Mouse (Mus musculus) CH12.LX (cell line): Measurements from ENCODE around the gene Cep83. TPM values are rescaled to one million over a fixed set of nuclear protein-coding genes. Genes with fewer than 3 reads are reported as not detected.

Experiments
- DNase-seq: peaks from one replicate; pipeline ENCODE4 v3.0.0-alpha.2; 2013; ENCODE audit errors: extremely low read depth
- H3K27ac ChIP-seq: 2 replicates; pipeline ENCODE4 v1.5.1; 2012; ENCODE audit warnings: low read depth, mild to moderate bottlenecking, control low read depth, moderate library complexity; ENCODE audit not compliant: insufficient read depth
- H3K27me3 ChIP-seq: replicated peaks from 2 replicates; pipeline ENCODE3; 2012; ENCODE audit warnings: inconsistent platforms
- H3K36me3 ChIP-seq, 2 experiments: replicated peaks in 1 of 2; 2 replicates each; pipeline versions ENCODE3 to v1.6.1; 2012; ENCODE audit warnings: inconsistent platforms in 1 of 2, low read length in 1 of 2, mild to moderate bottlenecking in 1 of 2, mixed read lengths in 1 of 2, moderate library complexity in 1 of 2; ENCODE audit not compliant: control insufficient read depth in 1 of 2, insufficient read depth in 1 of 2
- H3K4me1 ChIP-seq, 2 experiments: 2 replicates each; pipeline ENCODE4 v1.6.1; 2012; ENCODE audit warnings: inconsistent platforms in 1 of 2, moderate library complexity in 1 of 2; ENCODE audit not compliant: insufficient read depth in 2 of 2, control insufficient read depth in 1 of 2
- H3K4me2 ChIP-seq: 2 replicates; pipeline ENCODE4 v1.6.1; 2012; ENCODE audit warnings: low read depth, mild to moderate bottlenecking, control low read depth; ENCODE audit not compliant: poor library complexity, insufficient read depth, severe bottlenecking
- H3K4me3 ChIP-seq, 3 experiments: fragments of 150-350 bp in 1 of 3; sonication (generic) in 1 of 3; replicated peaks in 1 of 3; 2 replicates each; pipeline versions ENCODE3 to v1.5.1; 2011 to 2012; ENCODE audit warnings: low read depth in 2 of 3, low read length in 2 of 3, mild to moderate bottlenecking in 2 of 3, moderate library complexity in 2 of 3, control low read depth in 1 of 3, improper control_type of control experiment in 1 of 3, inconsistent platforms in 1 of 3, mixed read lengths in 1 of 3; ENCODE audit not compliant: poor library complexity in 1 of 3
- H3K79me2 ChIP-seq: replicated peaks from 2 replicates; pipeline ENCODE4 v1.6.1; 2012; ENCODE audit warnings: mild to moderate bottlenecking, moderate library complexity; ENCODE audit not compliant: control insufficient read depth, poor library complexity, insufficient read depth, severe bottlenecking; ENCODE audit errors: extremely low read depth
- H3K9ac ChIP-seq: 2 replicates; pipeline ENCODE4 v1.6.1; 2012; ENCODE audit warnings: low read depth, mild to moderate bottlenecking, control low read depth, moderate library complexity; ENCODE audit not compliant: insufficient read depth
- H3K9me3 ChIP-seq: replicated peaks from 2 replicates; pipeline ENCODE3; 2012; ENCODE audit warnings: low read length, inconsistent platforms, mixed read lengths
- BHLHE40 ChIP-seq: IDR thresholded peaks from 2 replicates; pipeline ENCODE4 v1.6.1; 2011; ENCODE audit warnings: mild to moderate bottlenecking, low read depth, low read length, improper control_type of control experiment
- CHD2 ChIP-seq: IDR thresholded peaks from 2 replicates; pipeline ENCODE4 v1.6.1; 2011; ENCODE audit warnings: low read length, improper control_type of control experiment
- ETS1 ChIP-seq: conservative IDR thresholded peaks from 2 replicates; pipeline ENCODE4 v1.6.1; 2012; ENCODE audit warnings: low read depth, mild to moderate bottlenecking, inconsistent platforms, low read length, improper control_type of control experiment, moderate library complexity
- GABPA ChIP-seq: IDR thresholded peaks from 2 replicates; pipeline ENCODE4 v1.6.1; 2012; ENCODE audit warnings: low read depth, low read length, improper control_type of control experiment, inconsistent platforms; ENCODE audit not compliant: insufficient replicate concordance
- JUND ChIP-seq: conservative IDR thresholded peaks from 2 replicates; pipeline ENCODE4 v1.6.1; 2011; ENCODE audit warnings: low read depth, low read length, improper control_type of control experiment
- MAFK ChIP-seq: IDR thresholded peaks from 2 replicates; pipeline ENCODE4 v1.6.1; 2011; ENCODE audit warnings: low read length, improper control_type of control experiment; ENCODE audit not compliant: insufficient replicate concordance
- MAZ ChIP-seq: IDR thresholded peaks from 2 replicates; pipeline ENCODE4 v1.6.1; 2012; ENCODE audit warnings: low read depth, mild to moderate bottlenecking, inconsistent platforms, low read length, improper control_type of control experiment, moderate library complexity
- NRF1 ChIP-seq: IDR thresholded peaks from 2 replicates; pipeline ENCODE4 v1.6.1; 2014; ENCODE audit warnings: low read depth, mild to moderate bottlenecking, inconsistent platforms, low read length, improper control_type of control experiment, moderate library complexity
- PAX5 ChIP-seq: IDR thresholded peaks from 2 replicates; pipeline ENCODE4 v1.6.1; 2012; ENCODE audit warnings: low read length, inconsistent platforms, mixed read lengths
- RAD21 ChIP-seq: IDR thresholded peaks from 2 replicates; pipeline ENCODE4 v1.6.1; 2011; ENCODE audit warnings: low read depth, mild to moderate bottlenecking, low read length, improper control_type of control experiment, moderate library complexity
- RCOR1 ChIP-seq: conservative IDR thresholded peaks from 2 replicates; pipeline ENCODE4 v1.6.1; 2012; ENCODE audit warnings: low read depth, mild to moderate bottlenecking, inconsistent platforms, low read length, improper control_type of control experiment
- SMC3 ChIP-seq: IDR thresholded peaks from 2 replicates; pipeline ENCODE4 v1.6.1; 2011; ENCODE audit warnings: low read depth, low read length, improper control_type of control experiment
- TCF12 ChIP-seq: IDR thresholded peaks from 2 replicates; pipeline ENCODE4 v1.6.1; 2014; ENCODE audit warnings: low read depth, mild to moderate bottlenecking, inconsistent platforms, low read length, improper control_type of control experiment
- USF1 ChIP-seq: IDR thresholded peaks from 2 replicates; pipeline ENCODE4 v1.6.1; 2014; ENCODE audit warnings: low read depth, mild to moderate bottlenecking, inconsistent platforms, low read length, improper control_type of control experiment
- ZKSCAN1 ChIP-seq: IDR thresholded peaks from 2 replicates; pipeline ENCODE4 v1.6.1; 2012; ENCODE audit warnings: low read depth, inconsistent platforms, low read length, improper control_type of control experiment, borderline replicate concordance
- ZMIZ1 ChIP-seq: IDR thresholded peaks from 2 replicates; pipeline ENCODE4 v1.6.1; 2012; ENCODE audit warnings: low read depth, mild to moderate bottlenecking, inconsistent platforms, low read length, improper control_type of control experiment
- dilution Hi-C: fragments of 300-500 bp; cut with MboI; formaldehyde crosslinking; loops from 2 replicates; pipeline ENCODE4 v1.14.3; 2020; ENCODE audit warnings: low sequenced_read_pairs; ENCODE audit not compliant: extremely low pct_unique_long_range_greater_than_20kb, extremely low pct_ligation_motif_present
- in situ Hi-C: fragments of 300-500 bp; cut with MboI; formaldehyde crosslinking; loops from 3 replicates; pipeline ENCODE4 v1.14.3; 2019; ENCODE audit warnings: low sequenced_read_pairs, low pct_ligation_motif_present, low pct_unique_long_range_greater_than_20kb, mixed read lengths
- polyA plus RNA-seq: library from polyadenylated mRNA; unstranded; fragments of >175 nt; gene quantifications from 2 replicates; pipeline ENCODE4 v1.2.1, GENCODE M21; 2012; ENCODE audit warnings: low read depth; ENCODE audit not compliant: insufficient read length
- total RNA-seq, 2 experiments: library from RNA; depleted of rRNA; stranded (reverse); fragments of 300-350 nt in 1 of 2; fragments of >200 nt in 1 of 2; gene quantifications; 2 replicates each; pipeline ENCODE4 v1.2.3; 2012 to 2014

Gene Cep83
- total and polyA plus RNA-seq, 3 experiments, result 17.7 to 44.0 (median 32.1) TPM

- Histone ChIP-seq H3K4me2 (no peak overlapping the region), H3K27ac (no peak overlapping the region), H3K79me2 (no peaks in the 10 kb centered on the region), H3K4me1 (no peaks in the 10 kb centered on the region), H3K27me3 (no peaks in the 10 kb centered on the region), H3K36me3 (peaks cover 0 to 28% of the 10 kb centered on the region in 2 experiments), H3K4me3 (no peak overlapping the region), H3K9me3 (no peaks in the 10 kb centered on the region)
- in situ Hi-C loops, result no loop called here
- no peak for DNase-seq
- dilution Hi-C loops, result no loop called here
- no peak for TF ChIP-seq CHD2
- no peak for TF ChIP-seq TCF12
- no peak for TF ChIP-seq USF1
- no peak for TF ChIP-seq JUND
- TF ChIP-seq SMC3, result no peak
- TF ChIP-seq ZKSCAN1, result no peak
- TF ChIP-seq NRF1, result no peak
- TF ChIP-seq ETS1, result no peak
- no peak for TF ChIP-seq ZMIZ1
- no peak for TF ChIP-seq PAX5
- TF ChIP-seq, all 38 proteins: peak for 0
- H3K9ac ChIP-seq, result no peak overlapping the region
Observed at GRCm38 (mm10) chr10:94740221-94740620, 51.8 kb downstream of the Cep83 start.

- Histone ChIP-seq H3K27me3 (no peaks in the 10 kb centered on the region), H3K9ac (no peak overlapping the region), H3K9me3 (no peaks in the 10 kb centered on the region), H3K4me3 (no peak overlapping the region), H3K36me3 (peaks cover 0 to 30% of the 10 kb centered on the region in 2 experiments), H3K27ac (no peak overlapping the region), H3K4me2 (no peak overlapping the region), H3K79me2 (no peaks in the 10 kb centered on the region), H3K4me1 (no peaks in the 10 kb centered on the region)
- TF ChIP-seq BHLHE40 (no peak), CHD2 (no peak), MAZ (no peak), ZMIZ1 (no peak), MAFK (no peak), GABPA (no peak), RCOR1 (no peak), RAD21 (no peak)
- in situ Hi-C loops (no loop called here), dilution Hi-C loops (no loop called here)
- no peak for DNase-seq
Observed at GRCm38 (mm10) chr10:94741459-94741858, 53.0 kb downstream of the Cep83 start.
